Mouse (Mus musculus) cerebellum, adult 11 months (tissue): ENCODE data around the gene Gm42906.

Experiments used
- DNase-seq: peaks from one replicate; pipeline ENCODE4 v3.0.0; 2022

The Gm42906 gene

DNA sequence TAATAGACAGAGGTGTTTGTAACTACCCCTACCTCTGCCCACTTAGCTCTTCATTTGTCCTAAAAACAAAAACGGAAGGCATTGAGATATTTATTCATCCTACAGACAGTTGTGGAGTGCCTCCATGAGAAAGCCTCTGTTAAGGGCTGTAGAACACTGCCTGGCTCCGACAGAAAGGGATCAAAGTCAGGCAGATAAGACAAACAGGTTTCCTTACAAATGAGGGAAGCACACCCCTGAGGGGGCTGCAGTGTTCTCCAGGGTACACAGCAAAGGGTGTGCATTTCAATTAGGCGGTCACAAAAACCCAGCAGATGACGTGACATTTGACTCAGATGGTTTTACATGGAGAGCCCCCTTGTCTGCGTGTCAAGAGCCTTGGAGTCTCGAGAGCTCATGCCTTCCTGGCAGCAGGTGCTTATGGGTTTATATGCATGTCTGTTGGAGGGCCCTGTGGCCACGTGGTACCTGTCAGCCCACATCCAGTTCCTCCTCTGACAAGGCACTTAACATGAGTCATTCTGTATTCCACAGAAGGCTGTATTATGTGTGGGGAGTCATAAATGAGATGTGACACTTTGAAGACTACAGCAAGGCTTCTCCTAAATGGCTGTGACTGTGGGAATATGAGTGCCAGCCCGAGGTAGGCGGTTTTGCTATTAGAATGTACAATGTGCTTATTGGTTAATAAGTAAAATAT lies 323.5 kb downstream of the Gm42906 start:
- DNase-seq: no peak

DNA sequence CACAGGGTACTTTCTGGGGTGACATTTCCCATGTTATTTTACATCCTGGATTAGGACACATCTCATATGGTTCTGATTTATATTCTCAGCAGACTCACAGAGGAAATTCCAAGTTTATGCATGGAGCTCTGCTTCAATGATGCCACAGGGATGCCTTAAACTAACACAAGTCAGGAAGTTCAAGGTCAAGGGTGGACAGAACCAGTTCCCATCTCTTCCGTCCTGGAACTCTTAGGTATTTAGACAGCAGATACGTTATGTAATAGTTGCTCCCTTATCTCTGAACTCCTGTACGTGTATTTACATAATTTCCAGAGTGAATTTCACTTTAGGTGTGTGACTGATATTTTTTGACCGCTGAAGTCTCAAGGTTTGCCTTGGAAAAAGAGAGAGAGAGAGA lies 324.7 kb downstream of the Gm42906 start:
- no peak for DNase-seq

DNA sequence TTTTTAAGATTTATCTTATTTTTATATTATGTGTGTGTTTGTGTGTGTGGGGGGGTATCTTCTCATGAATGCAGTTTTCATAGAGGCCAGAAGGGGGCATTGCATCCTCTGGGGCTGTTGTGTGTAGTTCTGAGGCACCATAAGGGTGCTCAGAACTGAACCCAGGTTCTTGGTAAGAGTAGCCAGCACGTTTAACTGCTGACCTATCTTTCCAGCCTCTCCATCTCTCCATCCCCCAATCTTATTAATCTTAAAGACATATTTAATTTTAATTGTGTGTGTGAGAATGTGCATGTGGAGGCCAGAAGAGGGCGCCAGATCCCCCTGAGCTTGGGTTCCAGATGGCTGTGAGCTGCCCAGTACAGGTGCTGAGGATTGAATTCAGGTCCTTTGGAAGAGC lies 325.7 kb downstream of the Gm42906 start:
- no peak for DNase-seq

DNA sequence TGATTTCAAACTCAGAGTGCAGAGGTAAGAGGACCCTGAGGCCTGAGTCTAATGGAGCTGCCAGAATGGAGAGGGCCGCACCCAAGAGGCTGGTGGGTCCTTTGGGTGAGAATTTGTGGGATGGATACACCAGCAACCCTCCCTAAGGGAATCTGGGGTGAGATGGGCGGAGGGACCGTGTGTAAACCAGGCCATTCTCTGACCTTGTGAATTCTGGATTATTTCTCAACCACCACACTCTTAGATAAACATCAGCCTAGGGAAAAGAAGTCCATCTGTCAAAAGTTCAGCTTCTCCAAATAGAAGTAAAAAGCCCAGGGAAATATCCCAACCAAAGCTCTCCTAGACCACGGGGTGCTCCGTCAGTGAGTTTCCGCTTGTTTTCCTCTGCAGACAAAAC lies 332.0 kb downstream of the Gm42906 start:
- no peak for DNase-seq

DNA sequence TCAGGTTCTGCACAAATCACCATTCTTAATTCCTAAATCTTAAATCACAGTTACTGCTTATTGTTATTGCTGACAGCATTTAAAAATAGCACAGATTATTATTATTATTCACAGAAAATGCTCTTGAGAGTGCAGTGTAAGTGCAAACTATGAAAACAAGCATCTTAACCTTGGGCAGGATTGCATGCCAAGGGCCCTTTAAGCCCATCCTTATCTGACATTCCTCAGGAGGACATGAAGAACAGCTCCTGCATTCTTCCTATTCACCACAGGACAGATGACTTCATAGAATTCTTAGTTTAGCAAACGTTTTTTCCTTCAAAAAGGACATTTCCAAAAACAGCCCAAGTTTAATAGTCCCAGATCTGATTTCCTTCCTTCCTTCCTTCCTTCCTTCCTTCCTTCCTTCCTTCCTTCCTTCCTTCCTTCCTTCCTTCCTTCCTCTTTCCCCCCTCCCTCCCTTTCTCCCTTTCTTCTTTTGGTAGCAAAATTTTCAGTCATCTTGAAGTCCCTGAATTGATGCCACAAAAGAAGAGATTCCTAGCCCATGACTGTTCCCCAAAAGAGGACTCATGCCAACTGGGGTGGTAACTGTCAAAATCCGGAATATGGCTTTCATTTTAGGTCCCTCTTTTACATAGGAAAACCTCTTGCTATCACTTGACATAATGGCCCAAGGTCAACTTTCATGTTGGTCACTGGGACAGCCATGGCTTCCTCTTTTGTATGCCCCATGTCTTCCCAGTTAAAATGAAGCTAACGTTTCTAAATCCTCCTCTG lies 334.9 kb downstream of the Gm42906 start:
- no peak for DNase-seq

DNA sequence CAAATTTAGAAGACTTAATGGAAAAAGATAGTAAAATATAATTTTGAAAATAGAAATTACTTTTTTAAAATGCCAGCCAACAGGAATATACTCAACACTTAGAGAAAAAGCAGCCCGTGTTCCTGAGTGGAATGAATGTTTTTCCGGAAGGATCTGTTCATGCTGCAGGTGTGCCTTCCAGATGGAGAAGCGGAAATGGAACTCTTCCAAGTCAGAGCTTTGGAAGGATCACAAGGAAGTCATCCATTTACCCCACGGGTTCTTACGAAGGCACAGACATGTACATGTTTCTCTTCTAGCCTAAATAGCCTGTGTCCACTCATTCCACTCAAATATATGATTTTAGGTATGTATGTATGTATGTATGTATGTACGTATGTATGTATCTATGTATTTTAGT lies 337.0 kb downstream of the Gm42906 start:
- no peak for DNase-seq

DNA sequence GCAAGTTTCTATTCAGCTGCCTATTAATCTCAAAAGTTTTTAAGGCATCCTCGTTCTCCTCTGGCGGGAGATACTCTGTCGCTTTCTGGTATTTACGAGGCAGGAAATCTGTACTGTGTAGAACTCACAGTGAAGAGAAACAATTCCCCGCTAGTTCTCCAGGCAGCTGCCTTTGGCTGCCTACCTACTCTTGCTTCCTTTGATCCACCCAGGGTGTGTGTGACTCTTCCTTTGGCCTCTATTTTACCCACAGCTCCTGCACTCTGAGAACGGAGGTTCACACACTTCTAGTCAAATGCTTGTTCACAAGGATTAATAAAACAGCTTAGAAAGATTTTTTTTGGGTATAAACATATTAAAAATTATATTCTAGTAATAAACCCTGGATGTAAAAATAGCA lies 338.8 kb downstream of the Gm42906 start:
- no peak for DNase-seq

DNA sequence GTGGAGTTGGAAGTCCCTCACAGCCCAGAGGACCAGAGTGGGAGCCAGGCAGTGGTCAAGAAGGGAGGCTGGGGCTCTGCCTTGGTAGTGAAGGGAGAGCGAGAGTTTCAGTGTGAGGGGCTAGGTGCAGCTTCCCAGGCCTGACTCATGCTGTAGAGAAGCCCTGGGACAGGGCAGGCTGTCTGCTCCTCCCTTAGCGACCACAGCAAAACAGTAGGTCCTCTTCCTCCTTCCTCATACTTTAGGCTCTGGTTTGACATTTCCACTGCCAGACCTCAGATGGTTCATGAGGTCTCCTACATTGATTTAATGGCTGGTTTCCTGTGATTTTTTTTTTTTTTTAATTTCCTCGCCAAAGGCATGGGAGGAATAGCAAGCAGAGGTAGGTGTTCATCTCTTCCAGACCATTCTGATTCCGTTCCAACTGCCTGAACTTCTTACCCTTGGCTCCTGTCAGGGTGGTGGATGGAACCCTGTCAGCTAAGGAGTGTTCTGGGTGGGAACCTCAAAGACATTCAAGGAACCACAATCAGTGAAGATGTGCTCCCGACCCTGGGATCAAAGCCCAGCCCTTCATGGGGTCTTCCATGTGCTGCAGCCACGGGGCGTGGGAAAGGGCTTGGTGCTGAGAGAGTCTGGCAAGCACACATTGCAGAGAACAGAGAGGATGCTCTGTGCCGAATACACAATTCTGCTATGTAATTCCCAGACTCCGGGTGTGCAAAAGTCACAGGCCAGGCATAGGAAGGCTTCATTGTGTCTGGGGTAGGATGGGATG lies 341.3 kb downstream of the Gm42906 start:
- no peak for DNase-seq

DNA sequence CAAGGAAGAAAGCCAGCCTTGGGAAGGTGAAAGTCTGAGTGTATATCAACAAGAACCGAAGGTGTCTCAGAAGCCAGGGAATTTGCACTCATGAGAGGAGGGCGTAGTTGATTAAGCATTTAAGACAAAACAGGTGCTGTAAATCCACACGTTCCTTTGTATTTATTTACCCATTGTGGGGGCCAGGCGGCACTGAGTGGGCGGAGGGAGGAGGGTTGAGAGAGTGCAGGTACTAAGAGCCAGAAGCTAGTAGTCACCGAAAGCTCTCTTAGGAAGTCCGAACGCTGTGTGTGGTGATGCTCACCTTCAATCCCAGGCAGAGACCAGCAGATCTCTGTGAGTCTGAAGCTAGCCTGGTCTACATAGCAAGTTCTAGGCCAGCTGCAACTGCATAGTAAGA lies 342.2 kb downstream of the Gm42906 start:
- no peak for DNase-seq

DNA sequence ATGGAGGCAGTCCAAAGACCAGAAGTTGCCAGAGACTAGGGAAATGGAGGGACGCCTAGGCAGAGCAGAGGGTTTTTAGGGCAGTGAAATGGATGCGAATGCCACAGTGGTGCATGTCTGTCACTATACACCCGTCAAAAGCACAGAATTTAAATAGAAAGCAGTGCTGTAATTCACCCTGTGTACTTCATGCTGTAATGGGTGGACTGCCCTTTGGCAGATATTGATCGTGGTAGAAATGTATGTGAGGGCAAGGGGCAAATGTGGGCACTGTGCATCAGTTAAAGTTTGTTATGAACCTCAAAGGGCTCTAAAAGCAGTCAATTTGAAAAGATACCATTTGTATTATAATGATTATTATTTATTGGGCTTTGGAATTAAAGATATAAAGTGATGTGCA lies 347.7 kb downstream of the Gm42906 start:
- no peak for DNase-seq

DNA sequence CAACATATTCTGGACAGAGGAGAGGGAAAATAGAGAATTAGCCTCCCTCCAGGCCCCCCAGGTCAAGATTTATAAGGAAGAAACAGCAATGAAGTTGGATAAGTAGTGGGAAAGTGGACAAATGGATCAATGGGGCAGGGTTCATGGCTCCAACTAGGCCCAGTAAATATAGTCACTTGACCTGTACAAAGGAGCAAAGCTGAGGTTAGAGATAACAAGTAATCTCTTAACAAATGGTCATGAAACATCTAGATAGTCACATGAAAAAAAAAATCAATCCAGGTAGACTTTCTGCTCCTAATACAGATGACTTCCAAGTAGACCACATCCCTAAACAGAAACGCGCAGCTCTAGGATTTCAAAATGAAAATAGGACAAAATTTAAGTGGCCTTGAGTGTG lies 350.0 kb downstream of the Gm42906 start:
- no peak for DNase-seq

DNA sequence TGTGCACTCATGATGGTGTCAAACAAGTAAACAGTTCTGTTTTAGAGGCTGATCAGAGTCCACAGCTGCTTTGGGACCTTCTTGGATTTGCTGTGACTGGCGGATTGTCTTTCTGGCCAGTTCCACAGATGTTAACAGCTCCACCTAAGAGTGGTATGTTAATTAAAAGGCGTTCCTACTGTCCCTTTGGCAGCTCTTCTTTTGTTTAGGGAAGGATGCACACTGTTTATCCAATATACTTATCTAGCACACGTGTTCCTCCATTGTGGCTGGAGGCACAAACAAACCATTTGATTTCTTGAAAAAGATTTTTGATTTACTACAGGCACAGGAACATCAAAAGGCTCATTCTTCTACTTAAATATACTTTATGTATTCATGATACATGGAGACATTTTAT lies 351.0 kb downstream of the Gm42906 start:
- no peak for DNase-seq

DNA sequence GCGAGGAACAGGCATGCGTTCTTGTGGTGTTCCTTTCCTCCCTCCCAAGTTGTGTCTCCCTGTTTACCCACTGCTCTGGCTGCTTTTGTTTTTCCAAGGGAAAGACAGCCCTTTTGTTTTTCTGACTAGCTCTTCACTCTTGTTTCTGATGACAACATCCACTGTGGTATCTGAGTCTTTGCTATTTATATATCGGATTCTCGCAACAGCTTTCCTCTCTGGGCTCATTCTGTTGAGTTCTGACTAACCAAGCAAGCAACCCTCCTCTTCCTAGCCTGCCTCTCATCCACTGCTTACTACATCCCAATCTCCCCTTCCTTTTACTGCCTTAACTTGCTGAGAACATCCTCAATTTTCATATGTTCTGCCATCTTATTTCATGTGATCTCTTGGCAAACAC lies 353.7 kb downstream of the Gm42906 start:
- DNase-seq: no peak

DNA sequence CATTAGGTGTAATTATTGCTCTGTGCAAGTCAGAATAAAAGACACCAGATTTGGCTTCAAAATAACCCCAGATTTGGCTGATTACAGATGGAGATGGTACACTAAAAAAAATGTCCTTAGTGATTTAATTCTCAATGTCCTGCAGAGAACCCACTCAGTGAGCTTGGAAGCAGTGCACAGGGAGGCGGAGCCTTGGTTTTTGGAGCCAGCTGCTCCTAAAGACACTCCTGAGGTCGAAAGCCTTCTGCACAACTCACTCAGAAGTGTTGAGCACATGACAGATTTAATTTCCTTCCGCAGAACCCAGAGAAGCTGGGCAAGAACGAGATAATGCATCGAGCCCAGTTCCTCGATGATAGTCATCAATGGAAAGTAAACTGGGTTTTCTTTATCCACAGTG lies 356.5 kb downstream of the Gm42906 start:
- no peak for DNase-seq

DNA sequence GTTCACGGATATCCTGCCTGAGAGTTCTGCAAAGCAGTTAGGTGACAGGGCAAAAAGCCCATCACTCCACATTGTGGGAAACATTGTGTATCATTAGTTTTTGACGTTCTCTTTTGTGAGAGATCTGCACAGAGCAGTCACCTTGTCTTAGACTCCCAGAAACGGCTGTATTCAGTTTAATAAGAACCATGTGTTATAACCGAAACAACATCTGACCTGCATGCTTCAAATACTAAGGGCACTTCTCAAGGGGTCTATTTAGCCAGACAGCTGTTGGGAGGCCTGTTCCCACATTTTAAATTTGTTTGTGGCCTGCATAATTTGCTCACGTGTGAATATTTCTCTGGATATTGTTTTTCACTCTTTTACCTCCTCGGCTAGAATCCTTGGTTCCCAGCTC lies 357.1 kb downstream of the Gm42906 start:
- DNase-seq: no peak

DNA sequence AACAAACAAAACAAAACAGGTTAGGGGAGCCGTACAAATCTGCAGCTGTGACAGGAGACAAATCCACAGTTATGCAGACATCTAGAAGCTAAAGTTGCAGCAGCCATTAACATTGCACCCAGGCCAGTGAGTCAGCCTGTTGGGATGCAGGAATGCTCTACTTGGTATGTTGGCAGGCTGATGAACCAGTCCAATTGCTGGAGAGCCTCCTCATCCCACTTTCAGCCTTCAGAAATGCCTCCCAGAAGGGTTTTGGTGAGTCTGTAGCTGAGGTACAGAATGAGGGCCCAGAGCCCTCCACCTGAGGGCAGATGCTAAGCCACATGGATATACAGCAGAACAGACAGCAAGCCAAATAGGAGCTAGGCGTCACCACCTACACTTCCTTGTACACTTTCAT lies 358.4 kb downstream of the Gm42906 start:
- no peak for DNase-seq

DNA sequence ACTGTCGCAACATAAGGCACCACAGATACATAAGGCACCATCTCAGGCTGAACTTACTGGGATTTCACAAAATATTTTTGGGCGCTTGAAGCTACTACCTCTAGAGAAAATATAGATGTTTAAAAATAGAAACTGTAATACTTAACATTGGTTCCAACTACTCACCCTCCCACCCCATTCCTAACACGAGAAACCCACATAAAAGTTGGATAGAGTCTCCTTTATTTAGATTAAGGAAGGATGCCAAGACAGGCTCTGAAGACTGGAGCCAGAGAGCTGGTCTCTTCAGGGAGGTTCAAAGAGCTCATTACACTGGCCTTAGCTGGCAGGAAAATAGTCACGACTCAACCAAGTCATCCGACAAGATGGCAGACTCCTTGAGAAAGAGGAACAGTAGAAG lies 361.9 kb downstream of the Gm42906 start:
- DNase-seq: no peak

DNA sequence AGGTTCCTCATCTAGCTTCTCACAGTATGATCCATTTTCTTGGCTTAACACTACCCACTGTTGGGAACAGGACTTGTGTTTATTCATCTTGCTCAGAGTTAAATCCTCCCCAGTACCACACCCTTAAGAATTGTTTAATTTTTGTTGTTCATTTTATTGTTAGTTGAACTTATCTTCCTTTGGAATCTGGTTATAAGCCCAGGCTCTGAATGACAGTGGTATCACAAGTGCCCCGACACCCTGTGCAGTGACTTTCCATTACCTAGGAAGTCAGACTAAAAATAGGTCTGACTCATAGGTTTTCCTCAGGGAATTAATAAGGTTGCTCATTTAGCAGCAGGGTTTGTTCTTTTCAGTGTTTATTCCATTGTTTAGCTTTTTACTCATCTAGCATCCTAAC lies 362.7 kb downstream of the Gm42906 start:
- DNase-seq: no peak

DNA sequence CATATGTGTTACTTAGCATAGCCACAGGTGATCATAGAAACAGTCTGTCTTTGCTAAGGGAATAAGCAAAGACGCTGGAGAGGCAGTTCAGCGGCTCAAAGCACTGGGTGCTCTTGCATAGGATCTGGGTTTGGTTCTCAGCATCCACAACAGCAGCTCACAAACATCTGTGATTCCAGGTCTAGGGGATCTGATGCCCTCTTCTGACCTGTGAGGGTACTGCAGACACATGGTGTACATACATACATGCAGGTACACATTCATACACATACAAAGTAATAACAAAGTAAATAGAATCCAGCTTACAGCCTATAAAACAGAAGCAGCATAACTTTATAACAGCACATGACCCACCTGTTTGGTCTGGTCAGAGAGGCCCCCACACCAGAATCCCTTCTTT lies 366.0 kb downstream of the Gm42906 start:
- DNase-seq: no peak

DNA sequence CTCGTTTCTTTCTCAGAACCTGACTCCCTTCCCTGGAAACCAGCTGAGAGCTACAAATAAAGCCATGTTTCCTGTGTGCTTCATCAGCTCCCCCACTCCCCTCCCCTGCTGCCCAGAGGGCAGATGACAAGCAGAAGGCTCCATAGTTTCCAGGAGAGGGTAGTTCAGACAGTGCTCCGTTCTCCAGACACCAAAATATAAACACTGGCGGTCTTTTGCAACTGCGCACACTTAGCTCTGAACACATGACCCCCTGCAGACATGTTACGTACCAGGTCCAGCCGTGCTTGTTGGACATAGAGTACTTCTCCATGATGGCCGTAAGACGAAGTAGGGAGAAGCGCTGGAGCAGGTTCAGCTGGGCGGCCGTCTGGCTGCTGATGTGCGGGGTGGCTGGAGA lies 367.5 kb downstream of the Gm42906 start:
- no peak for DNase-seq

DNA sequence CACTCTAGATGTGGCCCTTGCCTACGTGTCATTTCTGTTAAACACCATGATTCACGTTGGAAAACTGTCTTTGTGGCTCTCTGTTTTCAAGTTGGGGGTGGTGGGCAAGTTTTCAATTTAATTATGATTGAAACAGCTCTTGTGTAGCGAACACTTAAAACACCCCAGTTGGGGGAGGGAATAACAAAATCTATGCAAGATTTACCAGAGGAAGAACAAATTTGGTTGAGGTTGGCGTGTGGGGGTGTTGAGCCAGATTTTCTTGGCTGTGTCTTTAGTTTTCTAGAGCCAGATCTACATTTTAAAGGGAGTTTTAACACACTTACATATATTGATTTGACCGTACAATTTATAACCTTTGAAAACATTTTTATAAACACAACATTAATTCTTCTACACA lies 368.2 kb downstream of the Gm42906 start:
- no peak for DNase-seq

DNA sequence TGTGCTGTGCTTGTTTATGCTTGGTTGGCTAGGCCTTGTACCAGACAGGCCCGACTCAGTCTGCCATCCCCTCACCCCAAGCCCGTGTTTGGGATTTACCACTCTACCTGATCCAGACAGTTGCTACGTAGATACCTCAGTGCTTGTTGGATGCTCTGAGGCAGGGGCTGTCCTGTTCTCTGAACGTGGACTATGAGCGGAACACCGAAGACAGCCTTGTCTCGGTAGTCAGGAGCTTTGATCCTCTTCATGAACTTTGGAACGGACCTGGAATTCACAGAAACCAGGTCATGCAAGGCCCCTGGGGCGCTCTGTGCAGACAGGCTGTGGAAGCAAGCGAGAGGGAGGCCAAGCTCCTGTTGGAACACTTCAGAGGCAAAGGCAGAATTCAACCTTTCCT lies 368.6 kb downstream of the Gm42906 start:
- DNase-seq: no peak

DNA sequence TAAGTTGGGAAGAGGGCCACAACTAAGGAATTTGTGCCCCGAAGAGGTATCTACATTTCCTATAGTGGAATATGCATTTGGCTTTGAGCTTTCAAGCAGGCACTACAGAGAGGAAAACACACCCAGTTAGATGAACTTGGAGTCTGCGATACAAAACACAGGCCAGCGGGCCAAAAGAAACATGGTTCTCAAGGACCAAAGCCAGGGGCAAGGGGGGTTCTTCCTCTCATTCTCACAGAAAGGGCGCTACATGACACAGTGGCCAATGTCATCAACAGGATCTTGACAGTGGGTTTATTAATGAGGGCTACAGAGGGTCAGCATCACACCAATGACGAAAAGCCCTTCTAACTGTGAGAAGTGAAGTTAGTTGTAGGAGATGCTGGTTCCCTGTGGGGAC lies 370.2 kb downstream of the Gm42906 start:
- DNase-seq: no peak

DNA sequence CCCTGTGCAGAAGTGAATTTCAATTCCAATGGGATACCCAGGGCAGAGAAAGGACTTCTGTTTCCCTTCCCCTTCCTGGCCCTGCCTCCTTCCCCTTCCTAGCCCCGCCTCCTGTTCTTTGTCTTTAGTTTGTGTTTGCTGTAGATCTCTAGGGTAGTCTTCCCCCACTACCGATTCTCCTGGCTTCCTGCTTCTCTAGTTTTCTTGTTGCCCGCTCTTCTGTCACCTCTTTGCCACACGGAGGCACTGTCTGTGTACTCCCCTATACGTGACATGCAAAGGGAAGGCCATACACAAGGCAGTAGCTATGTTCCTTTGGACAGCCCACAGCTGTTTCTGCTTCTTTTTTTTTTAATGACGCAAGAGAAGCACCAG lies 371.1 kb downstream of the Gm42906 start:
- no peak for DNase-seq
